Mouse (Mus musculus) R1 (cell line): Measurements from ENCODE around the gene Mgst1.
A peak's percentile ranks its signal among the peaks of the same experiment; 100 is the strongest.

Experiments
- DNase-seq: peaks from one replicate; pipeline ENCODE4 v3.0.0-alpha.2; 2018; ENCODE audit warnings: low read depth, low spot score

The Mgst1 gene

DNA sequence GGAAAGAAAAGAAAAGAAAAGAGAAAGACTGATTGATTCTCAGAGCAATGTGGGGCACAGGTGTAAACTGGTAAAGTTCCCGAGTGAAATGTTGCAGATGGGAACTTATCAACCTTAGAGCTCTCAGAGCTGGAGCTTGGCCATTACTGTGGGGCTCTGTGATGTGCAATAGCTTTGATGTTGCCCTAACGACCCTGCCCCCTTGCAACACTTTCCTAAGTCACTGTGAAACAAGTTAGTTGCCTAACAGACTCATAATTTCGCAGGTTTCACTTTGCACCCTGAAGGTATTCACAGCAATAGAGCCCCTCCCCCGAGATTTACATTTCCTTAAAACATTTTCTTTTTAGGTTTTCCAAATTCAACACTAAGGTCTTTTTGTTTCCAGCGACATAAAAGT lies at the start of gene Mgst1:
TSS of gene Mgst1 (plus strand) at position 387 of the 400 bp plus-strand sequence.
- no peak for DNase-seq

DNA sequence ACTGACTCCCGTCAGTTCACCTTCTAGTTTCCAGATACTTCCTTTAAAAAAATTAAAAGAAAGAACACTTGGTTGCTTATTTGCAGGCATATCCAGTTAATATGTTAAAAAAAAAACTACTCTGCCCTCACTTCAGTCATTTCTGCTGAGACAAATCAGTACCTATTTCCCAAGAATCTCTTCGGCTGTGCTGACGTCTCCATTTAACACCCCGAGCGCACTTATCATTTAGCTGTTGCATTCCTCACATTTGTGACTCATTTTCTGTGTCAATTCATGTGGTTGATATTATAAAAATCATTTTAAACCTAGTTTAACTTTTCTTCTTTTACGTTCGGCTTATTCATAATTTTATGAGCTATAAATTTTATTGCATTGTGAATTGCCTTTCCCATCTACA lies 47.7 kb upstream of the Mgst1 start:
- DNase-seq: no peak

DNA sequence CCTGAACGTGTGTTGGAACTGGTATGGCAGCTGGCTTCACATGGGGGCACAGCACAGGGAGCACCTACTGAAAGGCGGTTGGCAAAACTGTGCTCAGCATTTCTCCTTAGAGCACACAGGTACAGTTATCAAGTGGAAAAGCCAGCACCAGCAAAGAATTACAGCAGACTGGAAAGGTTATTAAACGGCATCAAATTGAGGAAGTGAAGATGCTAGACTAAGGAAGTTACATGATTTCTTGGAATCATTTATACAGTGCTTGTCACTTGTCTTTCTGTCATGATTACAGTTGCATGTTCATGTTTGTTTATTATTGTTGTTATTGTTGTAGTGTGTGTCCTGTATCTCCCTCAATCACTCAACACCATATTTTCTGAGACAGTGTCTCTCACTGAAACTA lies 45.1 kb upstream of the Mgst1 start:
- no peak for DNase-seq

DNA sequence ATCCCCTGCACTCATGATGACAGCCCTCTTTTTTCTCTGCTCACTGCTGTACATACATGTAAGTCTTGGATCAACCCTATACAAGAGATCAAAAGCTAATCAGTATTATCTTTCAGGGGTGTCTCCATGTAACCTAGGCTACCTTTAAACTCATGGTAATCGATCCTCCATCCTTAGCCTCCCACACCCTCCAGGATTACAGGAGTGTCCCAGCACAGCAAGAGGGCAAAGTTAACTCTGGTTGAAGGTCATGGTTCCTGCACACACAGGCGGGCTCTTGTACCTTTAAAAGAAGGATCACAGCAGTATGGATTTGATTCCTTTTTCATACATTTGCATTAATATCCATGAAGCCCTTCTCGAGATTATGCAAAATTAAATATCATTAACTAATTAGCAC lies 40.5 kb upstream of the Mgst1 start:
- DNase-seq: peak; percentile 15

DNA sequence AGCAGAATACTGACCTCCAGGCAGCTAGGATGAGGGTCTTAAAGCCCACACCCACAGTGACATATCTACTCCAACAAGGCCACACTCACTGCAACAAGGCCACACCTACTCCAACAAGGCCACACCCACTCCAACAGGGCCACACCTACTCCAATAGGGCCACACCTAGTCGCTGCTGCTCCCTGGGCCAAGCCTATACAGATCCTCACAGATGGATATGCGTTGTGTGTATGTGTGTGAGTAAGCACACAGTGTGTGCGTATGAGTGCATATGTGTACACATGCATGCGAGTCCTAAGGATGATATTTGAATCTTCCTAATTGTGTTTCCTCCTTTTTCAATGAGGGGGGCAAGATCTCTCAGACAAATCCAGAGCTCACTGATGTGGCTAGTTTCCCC lies 38.3 kb upstream of the Mgst1 start:
- DNase-seq: no peak

DNA sequence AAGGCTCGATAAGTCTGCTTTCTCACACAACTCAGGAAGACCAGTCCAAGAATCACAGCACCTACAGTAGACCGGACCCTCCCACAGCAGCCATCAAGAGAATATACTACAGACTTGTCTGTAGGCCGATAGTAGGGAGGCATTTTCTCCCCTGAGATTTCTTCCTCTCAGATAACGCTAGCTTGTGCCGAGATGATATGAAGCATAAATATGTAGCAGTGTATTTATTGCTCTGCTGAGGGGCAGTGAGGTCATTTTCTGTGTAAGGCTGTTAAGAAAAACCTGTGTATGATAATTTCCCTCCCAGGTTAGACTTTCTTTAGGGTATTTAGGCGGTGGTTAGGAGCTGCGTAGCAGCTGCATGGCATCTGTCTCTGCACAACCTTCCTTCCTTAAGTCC lies 37.2 kb upstream of the Mgst1 start:
- DNase-seq: no peak

DNA sequence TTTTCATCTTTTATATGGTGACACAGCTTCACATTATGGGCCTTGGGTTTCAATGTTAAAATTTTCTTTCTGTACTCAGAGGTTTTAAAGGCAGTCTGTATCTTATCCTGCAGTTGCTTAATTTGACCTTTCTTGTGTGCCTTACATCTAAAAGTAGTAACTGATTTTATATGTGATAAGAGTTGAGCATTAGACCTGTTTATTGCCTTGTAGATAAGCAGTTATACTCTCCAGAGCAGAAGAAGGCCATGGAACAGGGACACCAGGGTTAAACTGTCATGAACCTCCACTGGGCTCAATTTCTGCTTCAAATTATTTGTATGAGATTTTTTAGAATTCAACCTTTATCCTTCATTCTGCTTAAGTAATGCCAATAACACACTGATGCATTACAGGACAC lies 35.6 kb upstream of the Mgst1 start:
- DNase-seq: no peak

DNA sequence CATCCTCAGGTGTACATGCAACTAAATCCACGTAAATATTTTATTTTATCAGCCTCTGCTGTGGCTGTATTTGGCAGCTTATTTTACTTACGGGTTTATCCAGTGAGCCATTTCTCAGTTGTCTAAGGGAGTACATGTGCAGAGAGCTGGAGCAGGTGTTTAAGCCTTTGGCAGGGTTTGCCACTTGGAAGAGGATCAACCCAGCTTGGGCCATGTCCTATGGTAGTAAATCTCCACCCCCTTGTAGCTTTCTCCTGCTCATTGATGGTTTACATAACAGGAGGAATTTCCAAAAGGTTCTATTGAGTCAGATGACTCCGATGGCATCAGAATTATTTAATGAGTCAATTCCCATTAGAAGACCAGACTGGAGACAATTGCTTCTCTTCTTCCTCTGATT lies 22.6 kb upstream of the Mgst1 start:
- DNase-seq: no peak

DNA sequence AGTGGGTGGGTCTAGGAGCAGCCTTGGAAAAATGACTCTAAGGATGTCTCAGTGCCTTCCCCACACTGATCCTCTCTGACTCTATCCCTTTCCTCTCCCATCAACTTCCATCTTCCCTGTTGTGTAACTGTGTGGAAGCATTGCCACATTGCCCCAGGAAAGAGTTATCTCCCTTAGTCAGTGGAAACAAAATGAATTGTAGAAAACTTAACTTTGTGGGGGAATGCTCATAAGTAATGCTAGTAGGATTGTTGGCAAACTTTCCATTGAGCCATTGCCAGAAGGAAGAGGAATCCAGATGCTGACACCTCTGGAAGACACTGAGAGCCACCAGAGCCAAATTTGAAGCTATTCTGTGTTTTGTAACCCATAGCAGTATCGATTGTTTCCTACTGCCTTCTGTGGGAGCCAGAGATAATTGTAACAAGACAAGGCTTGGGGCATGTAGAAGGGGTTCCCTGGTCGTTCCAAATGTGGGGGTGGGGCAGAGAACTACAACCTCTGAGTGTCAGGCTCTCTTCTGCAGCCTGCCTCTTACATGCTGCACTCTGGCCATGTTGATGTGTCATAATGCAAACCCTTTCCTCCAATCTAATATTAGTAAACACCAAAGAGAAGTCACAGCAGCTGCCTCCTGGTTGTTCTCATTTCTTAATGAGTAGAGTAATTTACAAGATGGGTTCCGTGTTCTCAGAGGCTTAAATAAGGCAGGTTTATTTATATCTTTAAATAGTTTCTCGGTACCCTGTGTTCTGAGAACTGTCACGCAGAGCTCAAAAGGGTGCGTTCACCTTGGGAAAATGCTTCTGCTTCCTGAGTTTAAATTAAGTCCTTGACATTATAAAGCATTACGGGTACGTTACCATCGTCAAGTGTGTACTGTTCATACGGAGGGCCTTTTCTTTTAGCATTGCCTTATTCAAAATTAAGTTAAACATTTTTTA lies 11.5 kb upstream of the Mgst1 start:
- DNase-seq: no peak

DNA sequence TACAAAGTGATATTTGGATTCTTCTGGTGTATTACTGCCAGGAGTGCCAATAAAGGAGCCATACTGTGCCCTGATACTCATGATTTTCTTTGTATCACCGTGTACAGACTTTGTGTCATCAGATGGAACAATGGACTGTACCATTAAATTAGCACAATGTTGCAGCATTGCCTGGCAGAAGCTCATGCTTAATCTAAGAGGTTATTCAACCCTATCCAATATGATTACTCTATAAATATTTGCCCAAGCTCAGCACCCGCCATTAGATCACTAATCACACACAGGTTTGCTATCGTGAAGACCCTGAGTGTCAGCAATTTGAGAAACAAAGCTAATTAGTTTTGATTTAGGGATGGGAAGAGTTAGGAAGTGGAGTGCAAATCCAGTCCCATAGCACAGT lies 9.6 kb upstream of the Mgst1 start:
- no peak for DNase-seq

DNA sequence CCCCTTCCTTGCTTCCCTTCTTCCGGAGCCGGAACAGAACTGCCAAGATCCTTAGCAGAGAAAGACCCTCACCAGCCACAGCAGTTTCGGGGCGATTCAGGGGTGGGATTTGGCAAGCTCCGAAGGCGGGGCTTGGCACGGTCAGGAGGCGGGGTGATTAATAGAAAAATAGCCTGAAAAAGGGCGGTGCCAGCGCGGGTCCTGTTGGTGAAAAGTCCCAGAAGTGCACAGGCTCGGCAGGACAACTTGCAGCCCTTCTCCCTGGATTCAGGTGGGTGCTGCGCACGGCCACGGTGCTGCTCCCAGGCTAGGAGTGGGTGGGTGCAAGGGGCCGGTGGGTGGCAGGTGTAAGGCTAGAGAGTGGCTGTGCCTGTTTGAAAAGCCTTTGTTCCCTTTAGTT lies 220 bp downstream of the Mgst1 start:
- DNase-seq: peak; percentile 75

DNA sequence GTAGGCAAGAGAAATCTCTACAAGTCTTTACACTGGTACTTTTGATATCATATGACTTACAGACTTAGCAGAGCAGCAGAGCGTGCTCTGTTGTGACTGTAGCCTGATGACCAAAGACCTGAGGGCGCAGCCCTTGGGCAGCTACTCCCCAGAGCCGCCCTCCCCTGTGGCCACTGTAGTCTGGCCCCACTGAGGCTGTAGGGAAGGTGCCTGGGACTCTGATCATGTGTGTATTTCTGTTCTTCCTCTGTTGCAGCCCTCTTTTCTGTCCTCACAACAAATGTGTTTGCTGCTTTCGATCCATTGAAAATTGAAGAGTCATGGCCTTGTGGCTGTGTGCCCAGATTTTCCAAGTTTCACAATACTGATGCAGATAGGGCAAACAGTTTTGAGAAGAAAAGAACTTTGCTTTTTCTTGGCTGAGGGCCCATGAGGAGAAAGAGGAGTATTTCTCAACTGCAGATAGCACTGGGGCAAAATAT lies 1.0 kb downstream of the Mgst1 start:
- DNase-seq: no peak

DNA sequence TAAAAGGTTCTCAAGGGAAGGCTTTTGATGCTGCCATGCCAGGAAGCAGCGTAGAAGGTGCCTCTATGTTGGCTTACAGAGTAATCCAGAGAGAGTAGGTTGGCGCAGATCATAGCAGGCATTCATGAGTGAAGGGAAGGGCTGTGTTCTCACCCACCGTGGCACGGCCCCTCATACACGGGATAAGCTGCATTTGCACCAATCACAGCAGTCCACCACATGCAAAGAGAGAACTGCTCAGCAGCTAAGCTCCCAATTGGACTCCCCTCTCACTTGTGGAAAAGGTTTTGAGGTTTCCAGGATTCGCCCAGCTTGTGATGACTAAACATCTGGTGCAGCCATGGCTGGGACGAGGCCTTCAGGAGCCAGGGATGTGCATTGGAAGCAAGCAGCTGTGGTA lies 2.5 kb downstream of the Mgst1 start:
- DNase-seq: no peak

DNA sequence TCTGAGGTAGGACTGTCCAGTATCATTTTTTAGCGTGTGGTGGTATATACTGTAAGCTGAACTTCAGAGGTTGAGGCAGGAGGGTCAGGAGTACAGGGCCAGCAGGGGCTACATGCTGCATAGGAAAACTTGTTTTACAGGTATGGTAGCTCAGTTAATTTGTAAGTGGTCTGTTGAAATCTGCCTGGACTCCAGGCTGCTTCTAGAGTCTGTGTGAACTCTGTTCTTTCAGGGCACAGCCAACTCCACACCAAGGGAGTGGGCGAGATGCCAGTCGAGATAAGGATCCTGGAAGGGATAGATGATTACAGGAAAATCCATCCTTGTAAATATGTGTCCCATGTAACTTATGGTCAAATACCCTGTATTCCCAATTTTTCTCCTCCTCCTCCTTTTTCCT lies 3.3 kb downstream of the Mgst1 start:
- DNase-seq: no peak

DNA sequence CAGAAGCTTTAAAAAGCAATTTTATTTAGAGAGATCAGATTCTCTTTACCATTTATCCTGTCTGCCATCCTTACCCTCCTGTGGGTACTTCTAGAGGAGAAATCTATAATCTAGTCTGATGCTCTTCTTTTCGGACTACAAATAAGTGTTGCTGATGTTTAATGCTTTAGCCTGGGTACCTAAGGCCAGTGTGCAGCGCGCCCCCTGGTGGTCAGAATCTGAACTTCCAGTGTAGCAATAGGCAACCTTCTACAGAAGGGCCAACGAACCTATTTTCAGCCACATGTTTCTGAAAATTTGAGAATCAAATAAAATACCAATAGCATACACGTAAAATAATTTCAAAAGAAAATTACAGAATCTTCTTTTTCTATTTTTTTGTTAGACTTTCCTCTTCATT lies 13.0 kb downstream of the Mgst1 start:
- peak; percentile 60 for DNase-seq

DNA sequence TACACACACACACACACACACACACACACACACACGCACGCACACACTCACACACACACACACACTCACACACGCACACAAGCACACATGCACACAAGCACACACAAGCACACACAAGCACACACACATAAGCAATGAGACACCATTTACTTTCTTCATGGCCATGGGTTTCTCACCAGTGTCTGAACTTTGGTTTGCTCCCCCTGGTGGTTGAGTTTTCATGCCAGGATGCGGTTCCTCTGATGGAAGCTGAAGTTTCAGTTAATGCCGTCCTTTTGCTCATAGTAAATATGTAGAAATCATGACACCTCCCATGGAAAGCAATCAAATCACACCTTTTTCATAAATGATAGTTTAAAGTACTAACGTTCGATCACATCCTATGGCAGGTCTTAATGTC lies 23.8 kb downstream of the Mgst1 start:
- DNase-seq: peak; percentile 51

DNA sequence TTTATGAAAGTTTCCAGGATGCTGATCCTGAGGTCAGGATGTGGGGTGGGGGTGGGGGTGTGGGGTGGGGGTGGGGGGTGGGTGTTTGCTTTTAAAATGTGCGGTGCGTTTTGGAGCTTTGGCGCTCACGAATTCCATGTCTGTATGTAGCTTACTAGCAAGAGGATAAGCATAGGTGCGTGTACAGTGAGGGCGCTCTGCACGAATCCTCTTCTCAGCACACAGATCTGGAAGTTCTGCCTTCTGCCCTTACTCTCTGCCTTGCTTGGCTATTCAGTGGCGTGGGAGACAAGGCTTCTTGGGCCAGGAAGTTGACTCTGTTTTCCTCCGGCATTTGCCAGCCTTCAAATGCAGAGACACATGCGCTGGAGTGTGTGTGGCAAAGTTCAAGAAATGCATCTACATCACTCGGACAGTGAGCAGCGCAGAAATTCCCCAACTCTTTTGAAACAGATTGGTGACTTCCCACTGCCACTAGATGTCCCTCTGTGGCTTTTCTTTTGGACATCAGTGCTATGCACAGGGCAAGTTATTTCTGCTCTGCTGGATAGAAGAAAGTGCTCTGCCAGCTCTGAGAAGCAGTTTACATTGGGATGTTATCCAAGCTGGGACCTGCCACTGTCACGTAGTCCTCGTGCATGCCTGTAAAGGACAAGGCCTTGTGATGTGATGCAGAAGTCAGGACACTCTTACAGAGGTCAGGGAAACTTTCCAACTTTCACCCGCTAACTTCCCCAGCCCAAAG lies 31.5 kb downstream of the Mgst1 start:
- peak; percentile 13 for DNase-seq
